Mouse (Mus musculus) bone marrow macrophage, adult 2 months (primary cell): ENCODE measurements at regions not wholly inside any gene's neighbourhood (a gene's known extent, or its start where the extent isn't known, plus 50 kb on each side); places are given as distances from the start of the nearest gene placed in this dataset.

Source experiments
- CTCF ChIP-seq: IDR thresholded peaks from 2 replicates; pipeline ENCODE4 v1.5.1; 2012; ENCODE audit warnings: low read depth, mild to moderate bottlenecking, low read length, moderate library complexity
- POLR2A ChIP-seq: IDR thresholded peaks from 2 replicates; pipeline ENCODE4 v1.6.1; 2012; ENCODE audit warnings: mild to moderate bottlenecking, low read depth, low read length, borderline replicate concordance

- TF ChIP-seq CTCF: no peak
- TF ChIP-seq POLR2A: no peak
Observed at GRCm38 (mm10) chr11:44260376-44261111, 139.3 kb upstream of the Il12b start.
